Mouse (Mus musculus) embryonic fibroblast, embryonic 13.5 days (primary cell): ENCODE results near the gene Dnttip2.

Experiments
- CTCF ChIP-seq: IDR thresholded peaks from 2 replicates; pipeline ENCODE4 v1.5.1; 2011; ENCODE audit warnings: mild to moderate bottlenecking, control low read depth, low read length, moderate library complexity, borderline replicate concordance; ENCODE audit not compliant: insufficient read depth
- POLR2A ChIP-seq: IDR thresholded peaks from 2 replicates; pipeline ENCODE4 v1.6.1; 2011; ENCODE audit warnings: low read depth, mild to moderate bottlenecking, control low read depth, low read length, moderate library complexity

DNA sequence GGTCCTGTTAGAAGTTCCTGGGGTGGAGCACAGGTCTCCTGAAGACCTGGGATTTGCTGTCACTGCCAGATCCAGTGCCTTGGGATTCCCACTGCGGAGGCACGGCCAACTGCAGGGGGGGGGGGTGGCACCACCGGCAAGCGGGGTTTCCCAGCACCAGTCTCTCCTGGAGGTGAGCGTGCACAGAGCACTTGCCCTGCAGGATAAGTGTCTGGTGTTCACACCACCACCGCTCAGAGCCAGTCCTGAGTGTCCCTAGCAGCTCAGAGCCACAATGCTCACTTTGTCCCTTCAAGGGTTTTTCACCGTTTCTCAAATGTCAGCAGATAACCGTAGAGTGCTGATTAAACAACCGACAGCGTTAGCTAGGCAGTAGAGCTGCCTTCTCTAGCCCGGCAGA, 42.4 kb downstream of the Dnttip2 start:
- TF ChIP-seq POLR2A (no peak), CTCF (no peak)
